Mouse (Mus musculus): ENCODE measurements at regions not wholly inside any gene's neighbourhood (a gene's known extent, or its start where the extent isn't known, plus 50 kb on each side); places are given as distances from the start of the nearest gene placed in this dataset.

DNA sequence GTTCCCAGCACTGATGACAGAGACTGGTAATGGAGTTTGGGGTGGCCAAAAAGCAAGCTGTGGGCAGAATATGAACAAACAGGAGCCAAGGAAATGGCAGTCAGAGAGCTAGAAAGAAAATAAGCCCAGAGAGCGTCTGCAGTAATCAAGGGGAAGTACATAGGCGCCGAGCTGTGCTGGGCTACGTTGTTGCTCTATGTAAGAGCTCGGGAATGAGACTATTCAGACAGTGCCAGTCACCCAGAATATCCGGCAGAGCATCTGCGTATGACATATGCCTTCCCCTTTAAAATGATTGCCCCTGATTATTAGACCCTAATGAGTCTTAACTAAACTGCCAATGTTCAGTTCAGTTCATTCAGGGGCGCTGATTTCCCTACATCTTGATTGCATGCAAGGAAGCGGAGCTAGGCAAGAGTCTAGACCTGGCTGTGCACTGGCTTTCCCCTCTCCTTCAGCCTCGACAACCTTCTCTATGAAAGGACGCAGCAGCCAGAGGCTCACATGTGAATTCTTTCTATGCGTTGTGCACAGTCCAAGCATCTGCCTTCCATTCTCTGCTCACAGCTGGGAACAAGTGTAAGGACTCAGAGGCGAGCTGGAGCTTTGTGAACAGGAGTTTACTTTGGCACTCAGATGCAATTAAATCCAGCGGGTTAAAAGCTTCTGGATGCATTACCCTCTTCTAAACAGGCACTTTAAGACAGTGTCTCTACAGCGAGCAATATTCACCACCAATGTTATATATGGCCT is 125.7 kb upstream of the Gdf10 start:
- Histone ChIP-seq H3K4me2 (peak overlapping the region; percentile 5; the same call in 1 of the 2 replicates), H3K27me3 (replicated peaks) (no peaks in the 10 kb centered on the region), H3K9me3 (replicated peaks) (no peaks in the 10 kb centered on the region), H3K36me3 (no peaks in the 10 kb centered on the region), H3K4me1 (peaks cover 22% of the 10 kb centered on the region), H3K27ac (replicated peaks) (peak overlapping the region; percentile 63), H3K9ac (replicated peaks) (no peak overlapping the region), H3K4me3 (replicated peaks) (no peak overlapping the region)
- peak; percentile 59; the same call in 1 of the 2 replicates for ATAC-seq (ENCODE audit: low FRiP score)
- 35% methylated on average over 15 of the region's 15 CpGs for WGBS

DNA sequence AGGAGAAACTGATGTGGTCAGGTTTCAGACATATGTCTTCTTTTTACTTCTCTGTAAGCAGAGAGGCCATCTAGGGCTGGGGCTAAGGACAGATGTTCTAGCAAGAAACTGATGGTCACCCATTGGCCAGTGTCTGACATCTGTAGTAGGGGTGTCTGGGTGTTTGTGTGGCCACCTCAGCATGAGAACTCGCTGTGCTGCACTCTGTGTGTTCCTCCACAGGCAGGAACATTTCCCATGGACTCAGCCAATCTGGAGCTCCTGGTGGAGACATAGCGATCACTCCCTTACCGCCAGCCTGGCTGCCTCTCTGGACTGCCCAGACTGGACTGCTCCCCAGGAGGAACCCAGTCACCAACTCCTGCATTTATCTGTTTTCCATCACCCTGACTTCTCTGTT is 119.1 kb upstream of the Gdf10 start:
- no peak for ATAC-seq (ENCODE audit: low FRiP score)
- Histone ChIP-seq H3K4me2 (no peak overlapping the region), H3K4me3 (replicated peaks) (no peak overlapping the region), H3K9me3 (replicated peaks) (no peaks in the 10 kb centered on the region), H3K36me3 (no peaks in the 10 kb centered on the region), H3K27me3 (replicated peaks) (no peaks in the 10 kb centered on the region), H3K27ac (replicated peaks) (no peak overlapping the region), H3K9ac (replicated peaks) (no peak overlapping the region), H3K4me1 (peaks cover 26% of the 10 kb centered on the region)
- WGBS, result 92% methylated on average over 3 of the region's 3 CpGs

DNA sequence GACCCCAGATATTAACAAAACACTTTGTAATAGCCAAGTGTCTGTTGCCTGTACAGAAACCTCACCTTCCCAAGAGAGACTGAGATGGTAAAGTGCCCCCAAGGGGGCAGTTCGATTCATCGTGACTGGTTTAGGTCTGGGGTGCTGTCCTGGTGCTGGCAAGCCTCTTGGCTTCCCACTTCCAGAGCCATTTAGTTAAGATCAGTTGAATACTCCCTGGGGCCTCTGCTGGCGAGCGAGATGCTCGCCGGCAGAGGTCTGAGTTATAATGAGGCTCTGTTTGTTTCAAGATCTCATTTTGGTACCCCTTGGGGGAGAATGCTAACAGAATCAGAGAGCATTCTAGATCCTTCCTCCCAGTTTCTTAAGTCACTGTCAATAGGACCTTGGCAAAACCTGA is 118.7 kb upstream of the Gdf10 start:
- H3K9me3 ChIP-seq (replicated peaks), result no peaks in the 10 kb centered on the region
- ATAC-seq (ENCODE audit: low FRiP score), result no peak
- H3K9ac ChIP-seq (replicated peaks), result no peak overlapping the region
- no peaks in the 10 kb centered on the region for H3K36me3 ChIP-seq
- peaks cover 26% of the 10 kb centered on the region for H3K4me1 ChIP-seq
- H3K4me2 ChIP-seq, result no peak overlapping the region
- WGBS, result 38% methylated on average over 6 of the region's 6 CpGs
- no peak overlapping the region for H3K27ac ChIP-seq (replicated peaks)
- no peaks in the 10 kb centered on the region for H3K27me3 ChIP-seq (replicated peaks)
- H3K4me3 ChIP-seq (replicated peaks), result no peak overlapping the region

DNA sequence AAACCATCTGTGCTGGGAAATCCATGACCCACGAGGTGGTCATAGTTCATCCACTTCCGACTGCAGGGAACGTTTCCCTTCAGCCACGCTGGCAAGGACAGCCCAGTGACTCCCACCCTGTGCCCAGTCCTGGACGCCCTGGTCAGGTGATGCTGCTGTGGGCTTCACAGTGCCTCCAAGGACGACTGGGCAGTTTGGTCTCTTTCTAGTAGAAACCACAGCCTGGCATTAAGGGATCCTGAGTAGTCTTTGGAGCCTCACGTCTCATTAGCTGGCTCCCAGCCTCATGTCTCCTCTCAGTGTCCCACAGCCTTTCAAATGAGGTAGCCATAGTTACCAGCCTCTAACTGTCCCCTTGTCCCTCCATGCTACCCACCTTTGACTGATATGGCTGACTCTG is 116.2 kb upstream of the Gdf10 start:
- Histone ChIP-seq H3K27ac (replicated peaks) (no peak overlapping the region), H3K9ac (replicated peaks) (no peak overlapping the region), H3K4me2 (no peak overlapping the region), H3K36me3 (no peaks in the 10 kb centered on the region), H3K4me3 (replicated peaks) (no peak overlapping the region), H3K27me3 (replicated peaks) (no peaks in the 10 kb centered on the region), H3K9me3 (replicated peaks) (no peaks in the 10 kb centered on the region), H3K4me1 (peaks cover 36% of the 10 kb centered on the region)
- 74% methylated on average over 7 of the region's 7 CpGs for WGBS
- no peak for ATAC-seq (ENCODE audit: low FRiP score)

DNA sequence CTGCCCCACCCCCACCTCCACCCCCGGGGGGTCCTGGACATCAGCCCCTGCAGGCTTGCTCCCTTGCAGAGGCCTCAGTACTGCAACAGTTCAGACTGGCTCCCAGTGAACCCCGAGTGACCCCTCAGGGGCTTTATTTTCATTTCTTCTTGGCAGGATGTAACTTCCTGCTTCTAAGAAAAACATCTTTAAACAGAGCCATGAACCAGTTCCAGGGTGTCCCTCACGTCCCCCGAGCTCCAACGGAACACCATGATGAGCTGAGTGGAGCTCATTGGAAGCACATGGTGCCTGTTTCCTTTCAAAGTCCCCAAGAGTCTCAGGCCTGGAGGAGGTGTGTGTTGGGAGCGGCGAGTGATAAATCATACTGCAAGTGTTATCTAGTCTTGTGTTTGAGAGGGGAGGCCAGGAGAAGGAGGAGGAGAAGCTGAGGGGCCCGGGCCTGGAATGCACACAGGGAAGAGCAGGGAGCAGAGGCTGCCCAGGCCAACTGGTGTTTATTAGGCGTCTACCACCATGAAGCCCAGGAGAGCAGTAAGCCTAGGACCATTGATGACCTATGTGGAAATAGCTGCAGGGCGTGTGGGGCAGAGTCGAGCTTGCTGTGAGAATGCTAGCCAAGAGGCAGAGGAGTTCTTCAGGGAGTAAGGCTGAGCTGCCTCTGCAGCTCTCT is 114.7 kb upstream of the Gdf10 start:
- Histone ChIP-seq H3K9me3 (replicated peaks) (no peaks in the 10 kb centered on the region), H3K4me3 (replicated peaks) (no peak overlapping the region), H3K4me2 (no peak overlapping the region), H3K36me3 (no peaks in the 10 kb centered on the region), H3K4me1 (peaks cover 41% of the 10 kb centered on the region), H3K27me3 (replicated peaks) (no peaks in the 10 kb centered on the region), H3K27ac (replicated peaks) (no peak overlapping the region; the same call in 1 of the 2 replicates), H3K9ac (replicated peaks) (no peak overlapping the region)
- no peak for ATAC-seq (ENCODE audit: low FRiP score)
- WGBS, result 61% methylated on average over 11 of the region's 11 CpGs

DNA sequence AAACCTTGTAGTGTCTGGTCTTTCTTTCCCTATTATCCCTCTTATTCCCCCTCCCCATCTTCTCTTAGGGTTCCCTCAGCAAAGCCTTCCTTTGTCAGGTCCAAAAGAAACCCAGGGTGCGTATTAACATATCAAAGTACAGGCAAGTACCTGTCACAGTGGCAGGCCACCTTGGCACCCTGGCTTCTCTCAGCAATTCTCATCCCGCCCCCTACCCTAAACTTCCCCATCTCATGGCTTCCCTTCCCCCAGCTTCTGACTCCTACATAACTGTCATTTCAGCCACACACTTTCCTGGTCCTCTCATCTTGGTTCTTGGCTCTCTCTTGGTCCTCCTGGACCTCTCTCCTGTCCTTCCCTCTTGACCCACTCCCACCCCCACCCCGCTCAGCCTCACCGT is 112.8 kb upstream of the Gdf10 start:
- Histone ChIP-seq H3K4me1 (peaks cover 35% of the 10 kb centered on the region), H3K4me3 (replicated peaks) (no peak overlapping the region), H3K36me3 (no peaks in the 10 kb centered on the region), H3K9ac (replicated peaks) (no peak overlapping the region), H3K27ac (replicated peaks) (no peak overlapping the region), H3K9me3 (replicated peaks) (no peaks in the 10 kb centered on the region), H3K4me2 (no peak overlapping the region), H3K27me3 (replicated peaks) (no peaks in the 10 kb centered on the region)
- ATAC-seq (ENCODE audit: low FRiP score), result no peak
- 87% methylated on average over 4 of the region's 4 CpGs for WGBS

DNA sequence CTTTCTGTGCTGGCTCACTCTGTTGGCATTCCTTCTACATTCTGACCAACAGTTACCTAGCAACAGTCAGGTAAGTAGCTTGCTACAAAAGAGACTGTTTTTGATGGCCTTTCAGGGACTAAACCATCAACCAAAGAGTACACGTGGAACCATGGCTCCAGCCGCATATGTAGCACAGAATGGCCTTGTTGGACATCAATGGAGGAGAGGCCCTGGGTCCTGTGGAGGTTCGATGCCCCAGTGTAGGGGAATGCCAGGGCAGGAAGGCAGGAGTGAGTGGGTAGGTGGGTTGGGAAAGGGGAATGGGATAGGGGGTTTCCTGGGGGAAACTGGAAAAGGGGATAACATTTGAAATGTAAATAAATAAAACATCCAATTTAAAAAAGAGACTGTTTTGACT is 112.1 kb upstream of the Gdf10 start:
- no peak overlapping the region for H3K4me3 ChIP-seq (replicated peaks)
- H3K27ac ChIP-seq (replicated peaks), result no peak overlapping the region
- 56% methylated on average over 3 of the region's 3 CpGs for WGBS
- H3K9me3 ChIP-seq (replicated peaks), result no peaks in the 10 kb centered on the region
- no peak overlapping the region for H3K9ac ChIP-seq (replicated peaks)
- H3K36me3 ChIP-seq, result no peaks in the 10 kb centered on the region
- peaks cover 35% of the 10 kb centered on the region for H3K4me1 ChIP-seq
- ATAC-seq (ENCODE audit: low FRiP score), result no peak
- H3K4me2 ChIP-seq, result no peak overlapping the region
- H3K27me3 ChIP-seq (replicated peaks), result no peaks in the 10 kb centered on the region

DNA sequence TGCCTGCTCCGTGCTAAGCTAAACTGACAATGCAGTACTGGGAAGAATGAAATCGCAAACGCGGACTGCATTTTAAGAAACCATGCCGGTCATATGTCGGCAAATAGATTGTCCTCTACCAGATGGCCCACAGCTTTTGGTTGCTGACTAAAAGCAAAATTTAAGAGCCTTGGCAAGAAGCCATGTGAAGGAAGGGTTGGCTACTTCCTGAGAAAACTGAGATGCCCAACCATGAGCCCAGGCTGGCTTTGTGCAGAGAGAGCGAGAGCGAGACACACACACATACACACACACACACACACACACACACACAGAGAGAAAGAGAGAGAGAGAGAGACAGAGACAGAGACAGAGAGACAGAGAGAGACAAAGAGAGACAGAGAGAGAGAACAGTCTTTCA is 111.1 kb upstream of the Gdf10 start:
- H3K27ac ChIP-seq (replicated peaks), result no peak overlapping the region
- ATAC-seq (ENCODE audit: low FRiP score), result no peak
- H3K4me2 ChIP-seq, result no peak overlapping the region
- H3K4me1 ChIP-seq, result peaks cover 33% of the 10 kb centered on the region
- no peaks in the 10 kb centered on the region for H3K27me3 ChIP-seq (replicated peaks)
- no peak overlapping the region for H3K4me3 ChIP-seq (replicated peaks)
- 58% methylated on average over 8 of the region's 8 CpGs for WGBS
- H3K9ac ChIP-seq (replicated peaks), result no peak overlapping the region
- no peaks in the 10 kb centered on the region for H3K36me3 ChIP-seq
- H3K9me3 ChIP-seq (replicated peaks), result no peaks in the 10 kb centered on the region

DNA sequence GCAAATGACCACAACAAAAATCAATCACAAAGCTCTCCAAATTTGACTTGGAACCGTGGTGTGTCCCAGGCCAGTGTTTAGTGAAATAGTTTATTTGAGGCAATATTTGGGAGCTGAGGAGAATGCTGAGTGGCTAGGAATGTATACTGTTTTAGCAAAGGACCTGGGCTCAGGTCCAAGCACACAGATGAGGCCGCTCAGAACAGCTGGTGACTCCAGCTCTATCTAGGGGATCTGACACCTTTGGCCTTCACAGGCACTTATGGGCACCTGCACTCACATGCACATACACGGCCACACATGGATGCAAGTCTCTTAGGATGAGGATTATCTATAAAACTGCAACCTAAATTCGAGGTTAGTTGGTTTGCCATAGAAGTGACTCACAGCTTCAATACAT is 110.6 kb upstream of the Gdf10 start:
- Histone ChIP-seq H3K27ac (replicated peaks) (no peak overlapping the region), H3K9me3 (replicated peaks) (no peaks in the 10 kb centered on the region), H3K4me1 (peaks cover 27% of the 10 kb centered on the region), H3K36me3 (no peaks in the 10 kb centered on the region), H3K4me2 (no peak overlapping the region), H3K4me3 (replicated peaks) (no peak overlapping the region), H3K9ac (replicated peaks) (no peak overlapping the region), H3K27me3 (replicated peaks) (no peaks in the 10 kb centered on the region)
- no peak for ATAC-seq (ENCODE audit: low FRiP score)
- WGBS, result 68% methylated on average over 4 of the region's 4 CpGs

DNA sequence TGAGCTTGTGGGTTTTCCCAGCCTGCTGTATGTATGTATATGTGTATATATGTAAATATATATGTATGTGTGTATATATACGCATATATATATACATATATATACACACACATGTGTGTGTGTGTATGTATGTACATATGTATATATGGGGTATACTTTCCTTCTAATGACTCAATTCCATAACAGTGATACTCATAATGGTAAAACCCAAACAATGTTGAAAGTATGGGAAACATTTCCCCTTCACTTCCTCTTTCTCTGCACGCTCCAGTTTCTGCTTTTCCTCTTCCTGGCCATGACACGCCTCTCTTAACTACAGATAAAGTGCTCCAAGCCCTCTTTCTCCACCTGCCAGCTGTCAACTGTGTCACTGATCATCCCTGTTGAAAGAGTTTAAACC is 110.1 kb upstream of the Gdf10 start:
- Histone ChIP-seq H3K27ac (replicated peaks) (no peak overlapping the region), H3K9me3 (replicated peaks) (no peaks in the 10 kb centered on the region), H3K36me3 (no peaks in the 10 kb centered on the region), H3K4me1 (peaks cover 23% of the 10 kb centered on the region), H3K9ac (replicated peaks) (no peak overlapping the region), H3K27me3 (replicated peaks) (no peaks in the 10 kb centered on the region), H3K4me2 (no peak overlapping the region), H3K4me3 (replicated peaks) (no peak overlapping the region)
- no peak for ATAC-seq (ENCODE audit: low FRiP score)
- WGBS, result 86% methylated on average over 3 of the region's 3 CpGs

DNA sequence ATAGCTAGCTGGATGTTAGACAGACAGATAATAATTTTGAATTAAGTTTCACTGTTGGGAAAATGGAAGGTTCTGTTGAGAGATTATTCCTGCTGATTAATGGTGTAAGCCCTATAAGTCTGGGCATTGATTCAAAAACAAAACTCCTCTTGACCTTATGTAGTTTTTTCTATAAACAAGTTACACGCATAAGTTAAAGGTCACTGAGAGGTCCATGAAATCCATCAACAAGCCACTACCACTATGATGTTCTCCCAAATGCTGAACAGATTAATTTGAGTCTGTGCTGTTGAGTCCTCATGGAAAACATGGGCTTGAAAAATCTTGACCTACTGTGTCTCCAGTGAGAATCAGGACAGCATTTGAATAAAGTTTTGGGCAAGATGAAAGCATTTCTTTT is 109.3 kb upstream of the Gdf10 start:
- no peak overlapping the region for H3K27ac ChIP-seq (replicated peaks)
- no peak for ATAC-seq (ENCODE audit: low FRiP score)
- peaks cover 15% of the 10 kb centered on the region for H3K4me1 ChIP-seq
- WGBS, result 80% methylated on average over 1 of the region's 1 CpGs
- no peaks in the 10 kb centered on the region for H3K36me3 ChIP-seq
- H3K9me3 ChIP-seq (replicated peaks), result no peaks in the 10 kb centered on the region
- no peaks in the 10 kb centered on the region for H3K27me3 ChIP-seq (replicated peaks)
- H3K4me3 ChIP-seq (replicated peaks), result no peak overlapping the region
- no peak overlapping the region for H3K9ac ChIP-seq (replicated peaks)
- no peak overlapping the region for H3K4me2 ChIP-seq

DNA sequence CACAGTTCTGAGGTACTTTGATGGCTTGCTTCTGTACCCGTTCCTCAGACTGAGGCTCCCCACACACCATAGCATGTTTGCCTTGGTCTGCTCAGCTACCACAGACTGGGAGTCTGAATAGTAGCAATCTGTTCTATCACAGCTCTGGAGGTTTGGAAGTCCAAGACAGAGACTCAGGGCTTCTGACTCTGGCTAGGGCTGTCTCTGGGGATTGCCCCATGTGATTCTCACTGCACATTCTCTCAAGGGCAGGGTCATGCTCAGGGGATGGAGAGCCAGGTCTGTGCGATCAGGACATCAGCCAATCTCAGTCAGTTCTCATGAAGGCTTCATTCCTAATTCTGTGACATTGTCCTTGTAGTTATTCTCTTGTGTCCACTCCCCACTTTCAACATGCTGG is 108.8 kb upstream of the Gdf10 start:
- Histone ChIP-seq H3K9ac (replicated peaks) (no peak overlapping the region), H3K4me3 (replicated peaks) (no peak overlapping the region), H3K4me2 (no peak overlapping the region), H3K27ac (replicated peaks) (no peak overlapping the region), H3K9me3 (replicated peaks) (no peaks in the 10 kb centered on the region), H3K4me1 (peaks cover 15% of the 10 kb centered on the region), H3K36me3 (no peaks in the 10 kb centered on the region), H3K27me3 (replicated peaks) (no peaks in the 10 kb centered on the region)
- WGBS, result 88% methylated on average over 2 of the region's 2 CpGs
- ATAC-seq (ENCODE audit: low FRiP score), result no peak

Measured in neural tube, embryonic 15.5 days (tissue).